9 mouse cellular contexts compared by ENCODE assay signal in the genomic region with DNA sequence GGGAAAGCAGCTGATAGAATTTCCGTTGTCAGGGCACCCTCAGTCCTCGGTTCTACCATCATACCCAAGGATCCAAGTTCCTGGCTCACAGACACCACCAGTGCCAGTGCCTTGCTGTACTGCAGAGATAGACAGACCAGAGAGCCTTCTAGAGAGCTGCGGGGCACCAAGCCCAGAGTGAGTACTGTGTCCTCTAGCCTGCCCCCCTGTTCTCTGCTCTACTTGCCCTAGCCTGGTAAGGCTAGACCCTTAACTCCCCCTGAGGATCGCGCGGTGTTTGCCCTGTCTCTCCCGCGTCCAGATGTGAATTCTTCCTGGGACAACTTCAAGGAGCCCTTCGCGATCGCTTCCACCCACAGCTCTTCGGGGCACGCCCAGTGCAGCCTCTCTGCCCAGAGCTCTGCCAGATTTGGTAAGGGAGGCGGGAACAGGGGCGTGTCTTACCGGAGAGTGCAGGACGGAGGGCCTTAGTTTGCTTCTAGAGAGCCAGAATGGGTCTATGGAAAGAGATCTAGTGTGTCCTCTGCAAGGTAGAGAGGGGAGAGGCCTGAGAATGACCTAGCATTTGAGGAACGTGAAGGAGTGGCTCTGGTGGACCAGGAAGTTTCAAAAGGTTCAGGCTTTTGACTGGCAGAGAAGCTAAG. TPM values are rescaled to one million over a fixed set of nuclear protein-coding genes. Genes with fewer than 3 reads are reported as not detected.
A peak's percentile ranks its signal among the peaks of the same experiment; 100 is the strongest.
DNase-seq lines count a peak whose midpoint lies in the region; ATAC-seq and TF ChIP-seq lines count a peak whose summit lies in the region.
"Had no signal": no experiment of that assay in that cellular context is flagged by ENCODE, and none has a peak within 500 bp of the region (broad histone marks: within the 10 kb centered on the region; RNA-seq: fewer than 3 reads in every experiment).

No protein-coding gene starts in this region.

- no peaks in the 10 kb centered on the region for H3K79me2 ChIP-seq in CH12.LX (replicated peaks; ENCODE audit: control insufficient read depth, extremely low read depth, insufficient read depth, poor library complexity, severe bottlenecking)
- H3K79me2 ChIP-seq in MEL (ENCODE audit: control insufficient read depth, insufficient read depth, low read length, poor library complexity): no peaks in the 10 kb centered on the region

- TF ChIP-seq RAD21 in CH12.LX (IDR thresholded peaks at IDR 0.05; ENCODE audit: low read depth, low read length) (no peak), MEL (IDR thresholded peaks at IDR 0.05; ENCODE audit: low read depth, low read length) (no peak)

- dilution Hi-C loops in CH12.LX (cut with MboI; ENCODE audit: extremely low pct_ligation_motif_present, extremely low pct_unique_long_range_greater_than_20kb, low sequenced_read_pairs): no loop called here

- no peak for ATAC-seq in limb, embryonic 15.5 days (ENCODE audit: insufficient number of reproducible peaks, low FRiP score, low TSS enrichment, low read depth)
- no peak for ATAC-seq in hindbrain, embryonic 11.5 days (ENCODE audit: low FRiP score)

- TF ChIP-seq POLR2A in CH12.LX (IDR thresholded peaks at IDR 0.05; ENCODE audit: low read depth, low read length): no peak
- no peak for TF ChIP-seq POLR2A in MEL (IDR thresholded peaks at IDR 0.05; ENCODE audit: control insufficient read depth in 1 of 2, insufficient read depth in 1 of 2, low read depth in 1 of 2, low read length in 2 of 2, poor library complexity in 1 of 2)

- 6% methylated on average over 18 of the region's 18 CpGs for WGBS in heart, embryonic 10.5 days
- 4% methylated on average over 18 of the region's 18 CpGs for WGBS in limb, embryonic 15.5 days
- 9% methylated on average over 18 of the region's 18 CpGs for WGBS in hindbrain, embryonic 11.5 days

- H3K4me1 ChIP-seq in CH12.LX (ENCODE audit: control insufficient read depth in 1 of 2, insufficient read depth in 2 of 2) (peaks cover 2 to 7% of the 10 kb centered on the region in 2 experiments; a peak in 3 of 4 replicates), MEL (ENCODE audit: control insufficient read depth in 1 of 2, insufficient read depth in 2 of 2, low read length in 2 of 2) (peaks cover 5 to 9% of the 10 kb centered on the region in 2 experiments; a peak in 2 of 4 replicates)
- peaks cover 5% of the 10 kb centered on the region; the same call in 1 of the 2 replicates for H3K4me1 ChIP-seq in heart, embryonic 10.5 days
- peaks cover 5% of the 10 kb centered on the region for H3K4me1 ChIP-seq in limb, embryonic 15.5 days
- H3K4me1 ChIP-seq in hindbrain, embryonic 11.5 days (replicated peaks; ENCODE audit: control insufficient read depth, insufficient read depth, low read length): no peaks in the 10 kb centered on the region
- H3K4me1 ChIP-seq: neural tube, embryonic 13.5 days had no signal

- no peak for TF ChIP-seq EP300 in CH12.LX (IDR thresholded peaks at IDR 0.05; ENCODE audit: low read length)
- TF ChIP-seq EP300 in MEL (IDR thresholded peaks at IDR 0.05; ENCODE audit: low read depth in 1 of 2, low read length in 2 of 2): no peak

- H3K4me3 ChIP-seq in CH12.LX (replicated peaks in 1 of 3; ENCODE audit: low read depth in 2 of 3, low read length in 2 of 3, poor library complexity in 1 of 3): no peak overlapping the region
- H3K4me3 ChIP-seq in MEL (ENCODE audit: control insufficient read depth in 1 of 2, insufficient read depth in 1 of 2, low read depth in 2 of 2, low read length in 2 of 2): peak overlapping the region; percentile 36 to 70
- 0 out of 2 replicates have a peak overlapping the region, but pooled peaks have one; percentile 22 for H3K4me3 ChIP-seq in heart, embryonic 10.5 days
- H3K4me3 ChIP-seq in limb, embryonic 15.5 days: no peak overlapping the region
- no peak overlapping the region for H3K4me3 ChIP-seq in hindbrain, embryonic 11.5 days (ENCODE audit: low read depth, low read length)
- H3K4me3 ChIP-seq: neural tube, embryonic 13.5 days had no signal

- H3K27ac ChIP-seq in CH12.LX (ENCODE audit: insufficient read depth, low read depth) (no peak overlapping the region), MEL (ENCODE audit: control insufficient read depth, low read depth, low read length) (no peak overlapping the region)
- H3K27ac ChIP-seq in heart, embryonic 10.5 days: no peak overlapping the region
- H3K27ac ChIP-seq in limb, embryonic 15.5 days: no peak overlapping the region
- H3K27ac ChIP-seq in hindbrain, embryonic 11.5 days (ENCODE audit: low read depth, low read length): no peak overlapping the region
- H3K27ac ChIP-seq: neural tube, embryonic 13.5 days had no signal

- peak overlapping the region; percentile 67 for H3K4me2 ChIP-seq in CH12.LX (ENCODE audit: insufficient read depth, low read depth, poor library complexity, severe bottlenecking)
- H3K4me2 ChIP-seq in limb, embryonic 15.5 days: 0 out of 2 replicates have a peak overlapping the region, but pooled peaks have one; percentile 14
- no peak overlapping the region for H3K4me2 ChIP-seq in hindbrain, embryonic 11.5 days (replicated peaks; ENCODE audit: low read depth, low read length)
- H3K4me2 ChIP-seq: neural tube, embryonic 13.5 days had no signal

- TF ChIP-seq CTCF in CH12.LX (conservative IDR thresholded peaks at IDR 0.05 in 1 of 2, IDR thresholded peaks at IDR 0.05 in 1 of 2; ENCODE audit: low read depth in 2 of 2, low read length in 2 of 2) (no peak), MEL (IDR thresholded peaks at IDR 0.05 in 2 of 3, conservative IDR thresholded peaks at IDR 0.05 in 1 of 3; ENCODE audit: control insufficient read depth in 1 of 3, insufficient read depth in 1 of 3, low read depth in 2 of 3, low read length in 3 of 3, poor library complexity in 1 of 3, severe bottlenecking in 1 of 3) (no peak)

- H3K9me3 ChIP-seq in CH12.LX (replicated peaks; ENCODE audit: low read length) (no peaks in the 10 kb centered on the region), MEL (replicated peaks; ENCODE audit: insufficient read depth, low read length) (no peaks in the 10 kb centered on the region)
- H3K9me3 ChIP-seq in heart, embryonic 10.5 days: no peaks in the 10 kb centered on the region
- no peaks in the 10 kb centered on the region for H3K9me3 ChIP-seq in limb, embryonic 15.5 days
- H3K9me3 ChIP-seq in hindbrain, embryonic 11.5 days (ENCODE audit: control insufficient read depth, low read length): no peaks in the 10 kb centered on the region
- H3K9me3 ChIP-seq: neural tube, embryonic 13.5 days had no signal

- DNase-seq in CH12.LX (ENCODE audit: extremely low read depth) (peak; percentile 26), MEL (ENCODE audit: low read depth, low spot score) (peak; percentile 75)
- no peak for DNase-seq in heart, embryonic 10.5 days (ENCODE audit: low spot score)
- DNase-seq in naive thymus-derived CD4-positive, alpha-beta T cell, adult 2 months (ENCODE audit: low read depth): peak; percentile 44
- DNase-seq in cerebellum, adult 9-11 months: no peak
- DNase-seq in hindbrain, embryonic 11.5 days (ENCODE audit: low spot score): no peak
- no peak for DNase-seq in cerebellum, adult 18-20 months

- no peak overlapping the region for H3K9ac ChIP-seq in CH12.LX (ENCODE audit: insufficient read depth, low read depth)
- no peak overlapping the region for H3K9ac ChIP-seq in MEL (ENCODE audit: control insufficient read depth, low read depth, low read length, poor library complexity, severe bottlenecking)
- H3K9ac ChIP-seq in limb, embryonic 15.5 days: no peak overlapping the region
- H3K9ac ChIP-seq in hindbrain, embryonic 11.5 days (ENCODE audit: low read depth, low read length): no peak overlapping the region
- H3K9ac ChIP-seq: neural tube, embryonic 13.5 days had no signal

- H3K27me3 ChIP-seq in CH12.LX (replicated peaks): peaks cover 36% of the 10 kb centered on the region
- no peaks in the 10 kb centered on the region for H3K27me3 ChIP-seq in MEL (ENCODE audit: control insufficient read depth in 1 of 2, insufficient read depth in 2 of 2, low read length in 2 of 2)
- peaks cover 58% of the 10 kb centered on the region for H3K27me3 ChIP-seq in heart, embryonic 10.5 days (ENCODE audit: insufficient read depth, poor library complexity, severe bottlenecking)
- H3K27me3 ChIP-seq in limb, embryonic 15.5 days: peaks cover 47% of the 10 kb centered on the region
- H3K27me3 ChIP-seq in hindbrain, embryonic 11.5 days (ENCODE audit: control insufficient read depth, insufficient read depth, low read length): peaks cover 24% of the 10 kb centered on the region

- in situ Hi-C loops in CH12.LX (cut with MboI; ENCODE audit: low pct_ligation_motif_present, low pct_unique_long_range_greater_than_20kb, low sequenced_read_pairs): no loop called here

- H3K36me3 ChIP-seq in CH12.LX (replicated peaks in 1 of 2; ENCODE audit: control insufficient read depth in 1 of 2, insufficient read depth in 1 of 2, low read length in 1 of 2): peaks cover 5 to 23% of the 10 kb centered on the region in 2 experiments
- H3K36me3 ChIP-seq in MEL (ENCODE audit: control insufficient read depth in 1 of 2, insufficient read depth in 2 of 2, low read length in 2 of 2): peaks cover 0 to 3% of the 10 kb centered on the region in 2 experiments; a peak in 1 of 4 replicates
- H3K36me3 ChIP-seq in heart, embryonic 10.5 days: peaks cover 15% of the 10 kb centered on the region; the same call in 1 of the 2 replicates
- H3K36me3 ChIP-seq in limb, embryonic 15.5 days: peaks cover 10% of the 10 kb centered on the region
- H3K36me3 ChIP-seq in hindbrain, embryonic 11.5 days (ENCODE audit: control insufficient read depth, insufficient read depth, low read length): no peaks in the 10 kb centered on the region

RNA-seq across cellular contexts. Expression of gene Rtbdn, which starts 5.9 kb away (rescaled TPM):
- 0.17 and 0.21 TPM in 2 replicates for total RNA-seq in CH12.LX (2012; rRNA removed)
- not detected in 2 replicates for total RNA-seq in CH12.LX (2014; rRNA removed)
- 0.93 and 1.8 TPM in 2 replicates for polyA plus RNA-seq in CH12.LX (2012; ENCODE audit: insufficient read length, low read depth)
- 0.08 TPM in 1 of 2 replicates, not detected in the other for total RNA-seq in MEL (2012; rRNA removed)
- under 1 TPM in 1 of 2 experiments, not detected in 1; 0.11 TPM for polyA plus RNA-seq in MEL (2012; ENCODE audit: insufficient read depth in 1 of 2, insufficient read length in 2 of 2, low read depth in 1 of 2, low replicate concordance in 2 of 2, missing spikeins in 1 of 2)
- 0.21 and 0.34 TPM in 2 replicates for polyA plus RNA-seq in heart, embryonic 10.5 days (2016; fragmentation: Nextera tagmentation; extraction: Ambion mirVana)
- 0.19 and 0.24 TPM in 2 replicates for polyA plus RNA-seq in limb, embryonic 15.5 days (2015; fragmentation: Nextera tagmentation; extraction: Ambion mirVana)
- polyA plus RNA-seq in hindbrain, embryonic 11.5 days (2014; fragmentation: Nextera tagmentation; extraction: Ambion mirVana): 0.14 TPM in 1 of 2 replicates, not detected in the other

RNA-seq across cellular contexts. Expression of gene Mast1, which starts 15.6 kb away (rescaled TPM):
- total RNA-seq in CH12.LX (2012; rRNA removed) (0.08 and 0.21 TPM in 2 replicates), CH12.LX (2014; rRNA removed) (not detected in 2 replicates), MEL (2012; rRNA removed) (0.49 and 0.77 TPM in 2 replicates)
- polyA plus RNA-seq in CH12.LX (2012; ENCODE audit: insufficient read length, low read depth) (0.34 and 0.55 TPM in 2 replicates), MEL (2012; ENCODE audit: insufficient read depth in 1 of 2, insufficient read length in 2 of 2, low read depth in 1 of 2, low replicate concordance in 2 of 2, missing spikeins in 1 of 2) (1 to 10 TPM in 1 of 2 experiments, not detected in 1; 4.5 TPM)
- polyA plus RNA-seq in heart, embryonic 10.5 days (2016; fragmentation: Nextera tagmentation; extraction: Ambion mirVana): 0.09 and 0.16 TPM in 2 replicates
- 0.34 and 0.35 TPM in 2 replicates for polyA plus RNA-seq in limb, embryonic 15.5 days (2015; fragmentation: Nextera tagmentation; extraction: Ambion mirVana)
- 10.2 and 11.4 TPM in 2 replicates for polyA plus RNA-seq in hindbrain, embryonic 11.5 days (2014; fragmentation: Nextera tagmentation; extraction: Ambion mirVana)

RNA-seq across cellular contexts. Expression of gene Gm49661, which starts 16.5 kb away (rescaled TPM):
- 1.8 and 3.1 TPM in 2 replicates for total RNA-seq in CH12.LX (2012; rRNA removed)
- not detected in 2 replicates for total RNA-seq in CH12.LX (2014; rRNA removed)
- not detected in 2 replicates for polyA plus RNA-seq in CH12.LX (2012; ENCODE audit: insufficient read length, low read depth)
- total RNA-seq in MEL (2012; rRNA removed): 3.9 and 4.7 TPM in 2 replicates
- not detected for polyA plus RNA-seq in MEL (2012; ENCODE audit: insufficient read depth in 1 of 2, insufficient read length in 2 of 2, low read depth in 1 of 2, low replicate concordance in 2 of 2, missing spikeins in 1 of 2)
- polyA plus RNA-seq in heart, embryonic 10.5 days (2016; fragmentation: Nextera tagmentation; extraction: Ambion mirVana): not detected in 2 replicates
- not detected in 2 replicates for polyA plus RNA-seq in limb, embryonic 15.5 days (2015; fragmentation: Nextera tagmentation; extraction: Ambion mirVana)
- not detected in 2 replicates for polyA plus RNA-seq in hindbrain, embryonic 11.5 days (2014; fragmentation: Nextera tagmentation; extraction: Ambion mirVana)
- polyA plus RNA-seq: neural tube, embryonic 13.5 days had no signal

RNA-seq across cellular contexts. Expression of gene Prdx2, which starts 16.7 kb away (rescaled TPM):
- total RNA-seq in CH12.LX (2012; rRNA removed) (218 and 231 TPM in 2 replicates), CH12.LX (2014; rRNA removed) (231 and 232 TPM in 2 replicates), MEL (2012; rRNA removed) (502 and 643 TPM in 2 replicates)
- polyA plus RNA-seq in CH12.LX (2012; ENCODE audit: insufficient read length, low read depth) (158 and 159 TPM in 2 replicates), MEL (2012; ENCODE audit: insufficient read depth in 1 of 2, insufficient read length in 2 of 2, low read depth in 1 of 2, low replicate concordance in 2 of 2, missing spikeins in 1 of 2) (100 to 1,000 TPM; 679 to 773 TPM)
- 810 and 835 TPM in 2 replicates for polyA plus RNA-seq in heart, embryonic 10.5 days (2016; fragmentation: Nextera tagmentation; extraction: Ambion mirVana)
- 635 and 681 TPM in 2 replicates for polyA plus RNA-seq in limb, embryonic 15.5 days (2015; fragmentation: Nextera tagmentation; extraction: Ambion mirVana)
- polyA plus RNA-seq in hindbrain, embryonic 11.5 days (2014; fragmentation: Nextera tagmentation; extraction: Ambion mirVana): 1,367 and 1,409 TPM in 2 replicates

RNA-seq across cellular contexts. Expression of gene Rnaseh2a, which starts 16.8 kb away (rescaled TPM):
- total RNA-seq in CH12.LX (2012; rRNA removed): 104 and 115 TPM in 2 replicates
- 71.6 and 76.2 TPM in 2 replicates for total RNA-seq in CH12.LX (2014; rRNA removed)
- 83.1 and 88.1 TPM in 2 replicates for polyA plus RNA-seq in CH12.LX (2012; ENCODE audit: insufficient read length, low read depth)
- 105 TPM in 2 replicates for total RNA-seq in MEL (2012; rRNA removed)
- polyA plus RNA-seq in MEL (2012; ENCODE audit: insufficient read depth in 1 of 2, insufficient read length in 2 of 2, low read depth in 1 of 2, low replicate concordance in 2 of 2, missing spikeins in 1 of 2): 100 to 1,000 TPM in 1 of 2 experiments, not detected in 1; 109 TPM
- polyA plus RNA-seq in heart, embryonic 10.5 days (2016; fragmentation: Nextera tagmentation; extraction: Ambion mirVana): 104 and 119 TPM in 2 replicates
- 95.2 and 95.6 TPM in 2 replicates for polyA plus RNA-seq in limb, embryonic 15.5 days (2015; fragmentation: Nextera tagmentation; extraction: Ambion mirVana)
- polyA plus RNA-seq in hindbrain, embryonic 11.5 days (2014; fragmentation: Nextera tagmentation; extraction: Ambion mirVana): 98.5 and 104 TPM in 2 replicates

Comparison
In these comparisons a context has a peak if more than half of its experiments do, and no peak if none do; other contexts are left out.
1. DNase-seq: peak in CH12.LX (single experiment), MEL (single experiment) and naive thymus-derived CD4-positive, alpha-beta T cell, adult 2 months (single experiment); none in heart, embryonic 10.5 days (single experiment), cerebellum, adult 9-11 months (single experiment), hindbrain, embryonic 11.5 days (single experiment) and cerebellum, adult 18-20 months (0 of 2).
2. H3K4me3 ChIP-seq: peak in MEL (2 of 2) and heart, embryonic 10.5 days (single experiment); none in CH12.LX (0 of 3), limb, embryonic 15.5 days (single experiment) and hindbrain, embryonic 11.5 days (single experiment).